Mouse (Mus musculus) kidney, embryonic 16.5 days (tissue): Measurements from ENCODE around the gene Ccdc107. TPM values are rescaled to one million over a fixed set of nuclear protein-coding genes. Genes with fewer than 3 reads are reported as not detected.

Source experiments
- ATAC-seq: fragments of 200-750 bp; cut with Nextera tagmentation; 2 replicates; pipeline ENCODE4 v1.8.0; 2017; ENCODE audit warnings: moderate TSS enrichment; ENCODE audit not compliant: low FRiP score, low TSS enrichment
- H3K27ac ChIP-seq: fragments of 300-500 bp; sonication (generic); 2 replicates; pipeline ENCODE4 v1.5.1; 2014; ENCODE audit warnings: low read length
- H3K27me3 ChIP-seq: fragments of 300-500 bp; sonication (generic); 2 replicates; pipeline ENCODE4 v1.6.1; 2014; ENCODE audit warnings: low read length, control low read depth, mixed read lengths; ENCODE audit not compliant: insufficient read depth
- H3K36me3 ChIP-seq: fragments of 300-500 bp; sonication (generic); 2 replicates; pipeline ENCODE4 v1.6.1; 2014; ENCODE audit warnings: low read length, control low read depth, mixed read lengths; ENCODE audit not compliant: insufficient read depth
- H3K4me1 ChIP-seq: fragments of 300-500 bp; sonication (generic); 2 replicates; pipeline ENCODE4 v1.6.1; 2014; ENCODE audit warnings: low read length, control low read depth, mixed read lengths; ENCODE audit not compliant: insufficient read depth
- H3K4me2 ChIP-seq: fragments of 300-500 bp; sonication (generic); replicated peaks from 2 replicates; pipeline ENCODE4 v1.6.1; 2014; ENCODE audit warnings: low read depth, low read length
- H3K4me3 ChIP-seq: fragments of 300-500 bp; sonication (generic); 2 replicates; pipeline ENCODE4 v1.5.1; 2014; ENCODE audit warnings: mild to moderate bottlenecking, low read length
- H3K9ac ChIP-seq: fragments of 300-500 bp; sonication (generic); replicated peaks from 2 replicates; pipeline ENCODE4 v1.6.1; 2014; ENCODE audit warnings: low read length
- H3K9me3 ChIP-seq: fragments of 300-500 bp; sonication (generic); 2 replicates; pipeline ENCODE4 v1.6.1; 2016; ENCODE audit warnings: low read length, control low read depth
- WGBS: fragments of 180-500 bp; shearing (Covaris S2); extraction: QIAGEN DNeasy Blood & Tissue Kit; methylation state at CpG from one replicate; pipeline ENCODE4 v1.1.7; 2014; 5-methylcytosine and 5-hydroxymethylcytosine counted together
- polyA plus RNA-seq: library from polyadenylated mRNA; unstranded; fragments of >200 nt; fragmentation: Nextera tagmentation; extraction: Ambion mirVana; gene quantifications from 2 replicates; pipeline ENCODE4 v1.2.1, GENCODE M21; 2015

Gene Ccdc107
- polyA plus RNA-seq, 1 experiment from 2014 or later, result 89.4 TPM

DNA sequence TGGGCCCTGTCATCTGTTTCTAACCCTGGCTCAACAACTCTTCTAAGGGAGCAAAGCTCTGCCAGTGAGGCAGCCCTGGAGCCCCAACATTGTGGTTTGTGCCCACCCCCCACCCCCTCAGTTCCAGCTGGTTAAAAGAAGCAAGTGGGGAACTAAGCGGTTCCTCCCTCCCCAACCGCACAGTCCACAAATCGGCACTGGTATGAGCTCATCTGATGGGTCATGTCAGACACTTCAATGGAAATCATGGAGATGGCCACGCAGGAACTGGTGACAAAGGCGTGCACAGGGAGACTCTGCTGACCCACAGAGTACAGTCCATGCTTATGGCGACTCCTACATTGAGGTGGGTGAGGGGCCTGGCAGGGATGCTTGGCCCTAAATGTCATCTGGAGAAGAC, 26.8 kb upstream of the Ccdc107 start:
- Histone ChIP-seq H3K4me2 (no peak overlapping the region), H3K27ac (no peak overlapping the region), H3K36me3 (no peaks in the 10 kb centered on the region), H3K9ac (no peak overlapping the region), H3K4me1 (no peaks in the 10 kb centered on the region), H3K4me3 (no peak overlapping the region), H3K9me3 (no peaks in the 10 kb centered on the region), H3K27me3 (no peaks in the 10 kb centered on the region)
- WGBS, result 86% methylated on average over 6 of the region's 6 CpGs
- ATAC-seq, result no peak

DNA sequence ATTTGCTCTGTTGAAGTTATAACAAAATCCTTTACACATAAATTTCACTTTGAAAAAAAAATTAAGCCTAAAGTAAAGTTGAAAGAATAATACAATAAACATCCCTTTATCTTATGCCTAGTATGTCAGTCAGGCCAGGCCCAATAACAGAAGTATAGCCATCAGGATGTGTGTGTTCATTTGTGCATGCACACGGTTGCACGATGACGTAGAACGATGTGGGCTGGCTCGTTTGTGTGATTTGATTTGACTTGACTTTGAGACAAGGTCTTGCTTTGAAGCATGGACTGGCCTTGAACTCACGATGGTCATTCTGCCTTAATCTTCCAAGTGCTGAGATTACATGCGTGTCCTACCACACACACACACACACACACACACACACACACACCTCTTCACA, 25.8 kb upstream of the Ccdc107 start:
- Histone ChIP-seq H3K9me3 (no peaks in the 10 kb centered on the region), H3K27ac (no peak overlapping the region), H3K27me3 (no peaks in the 10 kb centered on the region), H3K4me1 (no peaks in the 10 kb centered on the region), H3K4me3 (no peak overlapping the region), H3K9ac (no peak overlapping the region), H3K4me2 (no peak overlapping the region), H3K36me3 (no peaks in the 10 kb centered on the region)
- 80% methylated on average over 7 of the region's 7 CpGs for WGBS
- no peak for ATAC-seq

DNA sequence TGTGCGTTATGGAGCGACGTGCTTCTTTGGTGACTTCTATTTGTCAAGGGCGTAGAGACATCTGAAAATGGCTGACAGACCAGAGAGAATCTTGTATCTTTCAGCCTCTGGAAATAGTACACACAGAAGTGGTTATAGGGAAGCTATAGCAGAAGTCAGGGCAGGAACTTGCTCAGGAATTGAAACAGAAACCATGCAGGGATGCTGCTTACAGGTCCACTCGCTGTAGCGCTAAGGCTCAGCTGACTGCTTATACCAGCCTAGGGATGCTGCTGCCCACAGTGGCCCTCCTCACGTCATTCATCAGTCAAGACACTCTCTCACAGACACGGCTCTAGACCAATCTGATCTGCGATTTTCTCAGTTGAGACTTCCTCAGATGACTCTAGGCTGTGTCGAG, 22.4 kb upstream of the Ccdc107 start:
- Histone ChIP-seq H3K36me3 (no peaks in the 10 kb centered on the region), H3K27ac (no peak overlapping the region), H3K27me3 (no peaks in the 10 kb centered on the region), H3K4me1 (no peaks in the 10 kb centered on the region), H3K9ac (no peak overlapping the region), H3K9me3 (no peaks in the 10 kb centered on the region), H3K4me3 (no peak overlapping the region), H3K4me2 (no peak overlapping the region)
- no peak for ATAC-seq
- WGBS, result 89% methylated on average over 10 of the region's 10 CpGs

DNA sequence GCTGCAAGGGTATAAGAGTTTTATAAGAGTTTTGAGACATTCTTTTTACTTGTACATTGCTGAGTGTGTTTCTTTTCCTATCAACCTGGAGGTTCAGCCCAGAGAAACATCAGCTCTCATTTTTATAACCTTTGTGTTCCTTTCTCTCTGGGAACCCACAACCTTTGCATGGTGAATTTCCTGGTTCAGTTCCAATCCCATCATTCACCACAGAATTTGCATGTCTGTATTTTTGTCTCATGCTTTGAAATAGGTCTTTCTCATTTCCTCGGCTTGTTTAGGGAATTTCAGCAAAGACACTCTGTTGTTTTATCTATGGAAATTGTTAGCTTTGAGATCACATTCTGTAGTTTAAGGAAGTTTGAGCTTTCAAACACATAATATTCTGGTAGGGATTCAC, 19.1 kb upstream of the Ccdc107 start:
- WGBS, result 67% methylated on average over 1 of the region's 1 CpGs
- ATAC-seq, result no peak

DNA sequence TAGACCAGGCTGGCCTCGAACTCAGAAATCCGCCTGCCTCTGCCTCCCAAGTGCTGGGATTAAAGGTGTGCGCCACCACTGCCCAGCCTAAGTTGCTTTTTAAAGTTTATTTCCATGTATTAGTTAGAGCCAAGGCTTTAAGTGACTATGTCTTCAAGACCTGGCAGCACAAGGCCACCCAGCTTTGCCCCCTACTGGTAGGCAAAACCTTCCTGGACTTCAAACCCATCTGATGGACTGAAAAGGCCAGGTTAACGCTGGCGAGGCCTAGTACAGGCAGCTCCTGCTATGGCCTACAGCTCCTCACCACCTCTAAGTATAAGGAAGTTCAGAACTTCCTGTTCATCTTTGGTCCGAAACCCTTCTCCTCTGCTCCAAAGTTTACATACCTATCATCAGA, 16.1 kb upstream of the Ccdc107 start:
- H3K9ac ChIP-seq, result no peak overlapping the region
- H3K9me3 ChIP-seq, result no peaks in the 10 kb centered on the region
- WGBS, result 81% methylated on average over 6 of the region's 6 CpGs
- H3K27me3 ChIP-seq, result no peaks in the 10 kb centered on the region
- ATAC-seq, result no peak
- H3K4me2 ChIP-seq, result no peak overlapping the region
- H3K4me1 ChIP-seq, result no peaks in the 10 kb centered on the region
- no peak overlapping the region for H3K4me3 ChIP-seq
- H3K27ac ChIP-seq, result no peak overlapping the region
- H3K36me3 ChIP-seq, result no peaks in the 10 kb centered on the region

More for the DNA sequence above, 19.1 kb upstream of the Ccdc107 start:
- Histone ChIP-seq H3K27me3 (no peaks in the 10 kb centered on the region), H3K4me2 (no peak overlapping the region), H3K27ac (no peak overlapping the region), H3K36me3 (no peaks in the 10 kb centered on the region), H3K9me3 (no peaks in the 10 kb centered on the region), H3K9ac (no peak overlapping the region), H3K4me3 (no peak overlapping the region), H3K4me1 (no peaks in the 10 kb centered on the region)

DNA sequence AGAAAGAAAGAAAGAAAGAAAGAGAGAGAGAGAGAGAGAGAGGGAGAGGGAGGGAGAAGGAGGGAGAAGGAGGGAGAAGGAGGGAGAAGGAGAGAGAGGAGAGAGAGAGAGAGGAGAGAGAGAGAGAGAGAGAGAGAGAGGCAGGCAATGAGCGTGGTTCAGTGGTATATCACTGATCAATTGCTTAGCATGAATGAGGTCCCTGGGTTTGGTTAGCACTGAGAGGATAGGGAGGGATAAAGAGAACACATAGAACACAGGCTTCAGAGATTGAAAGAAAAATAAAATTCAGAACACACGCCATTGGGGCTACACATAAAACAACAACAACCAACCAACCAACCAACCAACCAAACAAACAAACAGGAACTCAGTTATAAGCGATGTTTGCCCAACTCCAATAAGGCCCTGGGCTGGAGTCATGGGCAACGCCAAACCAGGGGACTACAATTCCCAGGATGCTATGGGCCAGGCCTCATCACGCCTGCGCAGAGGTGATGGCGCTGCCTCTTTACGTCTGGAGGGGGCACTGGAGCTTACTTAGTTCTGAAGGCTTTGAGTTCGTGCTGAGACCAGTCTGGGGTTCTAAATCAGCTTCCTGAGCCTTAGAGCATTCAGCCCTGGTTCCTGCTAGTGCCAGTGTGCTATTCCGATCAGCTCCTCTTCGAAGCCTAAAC, 14.7 kb upstream of the Ccdc107 start:
- Histone ChIP-seq H3K4me1 (no peaks in the 10 kb centered on the region), H3K27me3 (no peaks in the 10 kb centered on the region), H3K4me2 (peak overlapping the region; percentile 51), H3K9ac (peak overlapping the region; percentile 53), H3K36me3 (no peaks in the 10 kb centered on the region), H3K9me3 (no peaks in the 10 kb centered on the region), H3K27ac (peak overlapping the region; percentile 44; the same call in 1 of the 2 replicates), H3K4me3 (peak overlapping the region; percentile 40)
- ATAC-seq, result peak; percentile 95
- WGBS, result 14% methylated on average over 11 of the region's 11 CpGs

DNA sequence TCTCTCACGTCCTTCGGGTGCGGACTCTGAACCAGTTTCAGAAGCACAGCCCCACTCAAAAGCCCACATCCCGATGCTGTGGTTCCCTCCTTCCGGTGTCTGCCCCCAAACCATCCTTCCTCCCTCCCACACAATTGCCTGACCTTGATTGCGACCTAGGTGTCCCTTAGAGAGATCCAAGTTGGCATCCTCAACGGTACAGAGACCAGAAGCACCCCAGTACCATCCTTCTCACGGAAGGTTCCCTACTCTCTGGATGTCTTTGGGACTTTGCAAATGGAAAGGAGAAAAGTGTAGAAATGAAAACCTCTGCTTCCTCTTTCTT, 14.2 kb upstream of the Ccdc107 start:
- peak overlapping the region; percentile 40 for H3K4me3 ChIP-seq
- no peaks in the 10 kb centered on the region for H3K36me3 ChIP-seq
- H3K27me3 ChIP-seq, result no peaks in the 10 kb centered on the region
- H3K4me1 ChIP-seq, result no peaks in the 10 kb centered on the region
- peak overlapping the region; percentile 44; the same call in 1 of the 2 replicates for H3K27ac ChIP-seq
- WGBS, result 42% methylated on average over 8 of the region's 8 CpGs
- no peaks in the 10 kb centered on the region for H3K9me3 ChIP-seq
- peak overlapping the region; percentile 51 for H3K4me2 ChIP-seq
- ATAC-seq, result no peak
- peak overlapping the region; percentile 53 for H3K9ac ChIP-seq

DNA sequence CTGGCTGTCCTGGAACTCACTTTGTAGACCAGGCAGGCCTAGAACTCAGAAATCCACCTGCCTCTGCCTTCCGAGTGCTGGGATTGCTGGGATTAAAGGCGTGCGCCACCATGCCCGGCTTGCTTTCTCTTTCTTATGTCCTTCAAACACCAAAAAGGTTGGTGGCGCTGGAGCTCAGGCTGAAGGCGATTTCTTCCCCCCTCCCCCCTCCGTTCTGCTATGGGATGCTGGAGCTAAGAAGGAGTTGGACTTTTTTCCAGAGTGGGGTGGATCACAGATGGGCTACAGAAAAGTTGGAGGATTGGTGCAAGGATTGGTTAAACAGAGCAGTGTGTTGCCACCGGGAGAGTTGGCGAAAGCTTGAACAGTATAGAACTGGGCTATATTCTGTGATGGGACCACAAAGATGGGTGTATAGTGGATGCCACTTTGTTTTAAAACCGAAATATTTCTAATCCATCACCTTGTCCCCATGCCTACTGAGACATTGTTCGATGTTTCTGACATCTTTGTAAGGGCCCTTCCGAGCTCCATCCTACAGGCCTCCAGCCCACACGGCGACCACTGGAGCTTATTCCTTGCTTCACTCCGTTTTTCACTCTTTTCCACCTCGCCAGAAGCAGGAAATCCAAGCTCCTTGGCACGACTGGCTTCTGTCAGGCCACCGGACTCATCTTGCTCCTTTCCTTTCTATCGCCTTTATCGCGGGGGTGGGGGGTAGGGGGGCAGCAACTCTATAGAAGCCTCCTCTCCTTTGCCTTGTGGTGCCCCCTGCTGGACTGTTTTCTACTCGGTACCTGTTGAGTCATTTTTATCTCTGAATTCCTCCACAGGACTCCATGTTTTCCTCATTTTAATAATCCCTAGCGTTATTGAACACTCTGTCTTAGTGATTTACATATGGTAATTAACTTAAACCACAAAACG, 13.5 kb upstream of the Ccdc107 start:
- Histone ChIP-seq H3K27ac (no peak overlapping the region), H3K4me2 (peak overlapping the region; percentile 31)
- WGBS, result 50% methylated on average over 24 of the region's 24 CpGs

DNA sequence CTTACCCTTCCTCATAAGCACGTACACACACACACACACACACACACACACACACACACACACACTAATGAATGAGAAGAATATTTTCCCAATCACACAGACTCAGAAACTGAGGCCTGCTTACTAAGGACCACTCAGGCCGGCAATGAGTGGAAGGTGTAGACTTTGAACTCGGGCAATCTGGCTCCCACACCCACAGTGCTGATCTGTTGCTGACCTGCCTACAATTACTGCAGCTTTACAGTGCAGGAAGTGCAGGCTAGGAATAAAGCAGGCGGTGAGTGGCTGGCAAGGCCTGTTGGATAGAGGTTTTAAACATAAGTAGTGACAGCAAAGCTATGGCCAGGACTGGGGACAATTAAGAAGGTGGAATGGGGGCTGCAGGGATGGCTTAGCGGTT, 11.7 kb upstream of the Ccdc107 start:
- 74% methylated on average over 5 of the region's 5 CpGs for WGBS
- no peaks in the 10 kb centered on the region for H3K4me1 ChIP-seq
- H3K4me2 ChIP-seq, result no peak overlapping the region
- H3K36me3 ChIP-seq, result no peaks in the 10 kb centered on the region
- no peak overlapping the region for H3K4me3 ChIP-seq
- no peak for ATAC-seq
- no peak overlapping the region for H3K9ac ChIP-seq
- H3K27me3 ChIP-seq, result no peaks in the 10 kb centered on the region
- no peak overlapping the region for H3K27ac ChIP-seq
- peaks cover 3% of the 10 kb centered on the region for H3K9me3 ChIP-seq

More for the DNA sequence above, 13.5 kb upstream of the Ccdc107 start:
- peak; percentile 20; the same call in 1 of the 2 replicates for ATAC-seq
- Histone ChIP-seq H3K4me1 (no peaks in the 10 kb centered on the region), H3K9ac (no peak overlapping the region), H3K27me3 (no peaks in the 10 kb centered on the region), H3K9me3 (no peaks in the 10 kb centered on the region), H3K36me3 (no peaks in the 10 kb centered on the region), H3K4me3 (no peak overlapping the region; the same call in 1 of the 2 replicates)

DNA sequence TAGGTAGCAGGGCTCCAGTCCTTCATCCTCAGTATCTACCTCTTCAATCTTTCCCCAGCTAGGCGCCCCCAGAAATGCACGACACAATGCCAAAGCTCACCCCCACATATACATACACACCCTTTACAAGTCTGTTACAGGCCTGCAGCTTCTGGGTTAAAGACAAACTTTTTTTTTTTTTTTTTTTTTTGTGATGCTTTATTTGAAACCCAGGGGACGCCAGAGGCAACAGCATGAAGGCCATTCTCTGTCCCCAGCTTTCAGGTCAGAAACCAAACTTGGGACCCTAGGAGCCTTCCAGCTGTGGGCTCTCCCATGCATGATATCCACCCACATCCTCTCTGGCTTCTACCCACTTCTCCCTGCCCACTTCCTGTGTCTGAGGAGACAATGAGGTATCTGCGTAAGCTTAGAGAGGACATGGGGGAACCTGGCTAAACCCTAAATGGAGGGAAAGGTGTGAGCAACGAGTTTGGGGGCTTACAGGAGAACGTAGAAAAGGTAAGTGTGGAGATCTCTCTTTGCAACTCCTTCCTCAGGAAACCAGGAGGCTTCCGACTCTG, 10.7 kb upstream of the Ccdc107 start:
- Histone ChIP-seq H3K9me3 (peaks cover 3% of the 10 kb centered on the region), H3K27me3 (no peaks in the 10 kb centered on the region), H3K4me2 (no peak overlapping the region), H3K4me3 (no peak overlapping the region), H3K9ac (no peak overlapping the region), H3K27ac (no peak overlapping the region), H3K4me1 (no peaks in the 10 kb centered on the region), H3K36me3 (no peaks in the 10 kb centered on the region)
- WGBS, result 78% methylated on average over 7 of the region's 7 CpGs
- ATAC-seq, result no peak
